Mouse (Mus musculus) T-helper 1 cell (primary cell): ENCODE results near the gene Chchd1.
"Not testable (repeated sequence)": the region's sequence is repeated elsewhere in the genome, so short reads cannot be mapped to it uniquely, and the experiment has no call there.

ENCODE experiments used
- in situ Hi-C: fragments of 300-600 bp; cut with MboI, MseI; formaldehyde crosslinking; loops from one replicate; pipeline ENCODE4 v1.15.1; 2025; ENCODE audit warnings: high pct_unique_total_duplicates

The Chchd1 gene

GRCm38 (mm10) chr14:20686576-20686975 lies 16.2 kb upstream of the Chchd1 start:
- in situ Hi-C loops: no loop called here

GRCm38 (mm10) chr14:20689009-20689408 lies 13.8 kb upstream of the Chchd1 start:
- in situ Hi-C loops: no loop called here

GRCm38 (mm10) chr14:20691772-20692171 lies 11.0 kb upstream of the Chchd1 start:
- in situ Hi-C loops: no loop called here

- in situ Hi-C loops: no loop called here
Observed at GRCm38 (mm10) chr14:20693589-20694101, 9.2 kb upstream of the Chchd1 start.

GRCm38 (mm10) chr14:20694185-20694883 lies 8.5 kb upstream of the Chchd1 start:
- in situ Hi-C loops: no loop called here

DNA sequence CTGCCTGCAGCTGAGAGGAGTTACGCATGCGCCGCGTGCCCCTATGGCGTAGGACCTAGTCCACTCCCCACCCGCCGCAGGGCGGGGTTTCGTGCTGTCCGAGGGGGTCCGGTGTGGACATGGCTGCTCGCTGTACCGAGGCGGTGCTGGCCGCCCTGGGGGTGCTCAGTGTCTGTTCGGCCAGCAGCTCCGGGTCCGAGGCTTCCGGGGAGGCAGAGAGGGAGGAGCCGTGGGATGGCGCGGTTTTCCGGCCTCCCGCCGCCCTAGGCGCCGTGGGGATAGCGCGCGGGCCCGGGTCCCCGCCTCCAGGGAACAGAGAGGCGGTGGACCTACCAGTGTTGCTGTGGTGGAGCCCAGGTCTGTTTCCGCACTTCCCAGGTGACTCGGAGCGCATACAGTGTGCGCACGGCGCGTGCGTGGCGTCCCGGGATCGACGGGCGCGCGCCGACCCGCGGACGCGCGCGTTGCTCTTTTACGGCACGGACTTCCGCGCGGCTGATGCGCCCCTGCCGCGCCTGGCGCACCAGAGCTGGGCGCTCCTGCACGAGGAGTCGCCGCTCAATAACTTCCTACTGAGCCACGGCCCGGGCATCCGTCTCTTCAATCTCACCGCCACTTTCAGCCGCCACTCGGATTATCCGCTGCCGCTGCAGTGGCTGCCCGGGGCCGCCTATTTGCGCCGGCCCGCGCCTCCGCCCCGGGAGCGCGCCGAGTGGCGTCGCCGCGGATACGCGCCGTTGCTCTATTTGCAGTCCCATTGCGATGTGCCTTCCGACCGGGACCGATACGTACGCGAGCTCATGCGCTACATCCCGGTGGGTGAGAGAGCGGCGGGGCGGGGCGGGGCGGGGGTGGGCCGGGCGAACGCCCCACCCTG lies 7.7 kb upstream of the Chchd1 start, which contains the start of gene Fut11:
Gene Fut11 (plus strand): TSS at position 85 of the 877 bp plus-strand sequence.
- in situ Hi-C loops: no loop called here

DNA sequence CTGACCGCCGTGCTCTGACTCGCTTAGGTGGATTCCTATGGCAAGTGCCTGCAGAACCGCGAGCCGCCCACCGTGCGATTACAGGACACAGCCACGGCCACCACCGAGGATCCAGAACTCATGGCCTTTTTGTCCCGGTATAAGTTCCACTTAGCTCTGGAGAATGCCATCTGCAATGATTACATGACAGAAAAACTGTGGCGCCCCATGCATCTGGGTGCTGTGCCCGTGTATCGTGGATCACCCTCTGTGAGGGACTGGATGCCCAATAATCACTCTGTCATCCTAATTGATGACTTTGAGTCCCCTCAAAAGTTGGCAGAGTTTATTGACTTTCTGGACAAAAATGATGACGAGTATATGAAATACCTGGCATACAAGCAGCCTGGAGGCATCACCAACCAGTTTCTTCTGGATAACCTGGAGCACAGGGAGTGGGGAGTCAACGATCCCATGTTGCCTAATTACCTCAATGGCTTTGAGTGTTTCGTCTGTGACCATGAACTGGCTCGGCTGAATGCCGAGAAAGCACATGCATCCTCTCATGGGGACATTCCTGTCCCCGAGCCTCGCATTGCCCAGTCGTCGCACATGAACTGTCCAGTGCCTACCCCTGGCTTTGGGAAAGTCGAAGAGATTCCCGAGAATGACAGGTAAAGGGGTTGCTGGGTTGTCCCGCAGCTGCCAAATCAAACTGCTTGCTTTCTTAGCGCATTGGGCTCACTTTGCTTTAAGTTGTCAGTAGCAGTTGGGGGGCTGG lies 6.9 kb upstream of the Chchd1 start:
- in situ Hi-C loops: no loop called here

DNA sequence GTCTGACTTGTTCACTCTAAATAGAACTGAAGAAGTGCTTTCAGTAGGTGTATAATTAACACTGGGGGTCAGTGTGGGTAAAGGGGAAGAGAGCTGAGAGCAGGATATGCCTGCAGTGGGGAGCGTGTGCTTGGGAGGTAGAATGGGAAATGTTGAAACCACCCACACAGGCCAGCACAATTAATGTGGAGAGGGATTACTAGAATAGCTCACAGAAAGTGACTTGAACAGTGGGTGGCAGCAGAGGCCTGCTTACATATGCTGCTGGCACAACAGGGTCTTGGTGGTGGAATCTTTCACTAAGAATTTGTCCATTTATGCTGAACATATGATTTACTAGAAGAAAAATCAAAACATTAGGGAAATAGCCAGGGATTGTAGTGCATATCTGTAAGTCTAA lies 5.8 kb upstream of the Chchd1 start:
- in situ Hi-C loops: no loop called here

DNA sequence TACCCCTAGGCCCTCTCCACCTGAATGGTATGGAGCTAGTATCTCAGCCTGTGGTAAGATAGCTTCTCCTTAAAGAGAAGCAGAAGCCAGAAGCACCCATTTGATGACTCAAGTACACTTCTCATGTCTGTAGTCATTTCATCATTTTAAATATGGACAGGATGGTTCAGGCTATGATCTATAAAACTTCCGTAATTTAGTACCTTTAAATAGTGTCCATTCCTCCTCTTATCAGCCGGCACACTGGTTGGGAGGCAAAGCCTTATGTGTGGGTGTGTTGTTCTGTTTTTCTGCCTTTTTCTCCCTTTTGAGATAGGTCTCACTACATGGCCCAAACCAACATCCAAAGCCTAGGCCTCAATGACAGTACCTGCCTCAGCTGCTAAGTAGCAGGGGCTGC lies 4.3 kb upstream of the Chchd1 start:
- in situ Hi-C loops: no loop called here

- in situ Hi-C loops: no loop called here
Observed at GRCm38 (mm10) chr14:20700362-20700761, 2.4 kb upstream of the Chchd1 start.

GRCm38 (mm10) chr14:20701554-20701953 lies 1.3 kb upstream of the Chchd1 start:
- in situ Hi-C loops: no loop called here

- in situ Hi-C loops: no loop called here
Observed at GRCm38 (mm10) chr14:20702096-20702740, 588 bp upstream of the Chchd1 start.

GRCm38 (mm10) chr14:20703461-20703860 lies 655 bp downstream of the Chchd1 start:
- in situ Hi-C loops: not testable (repeated sequence)

GRCm38 (mm10) chr14:20707201-20708190 lies 4.7 kb downstream of the Chchd1 start, which contains the start of gene Zswim8:
Gene Zswim8, plus strand, starts transcription at chr14:20707552.
- in situ Hi-C loops: no loop called here

GRCm38 (mm10) chr14:20708239-20708638 lies 5.4 kb downstream of the Chchd1 start:
- in situ Hi-C loops: no loop called here

- in situ Hi-C loops: no loop called here
Observed at GRCm38 (mm10) chr14:20713832-20714231, 11.0 kb downstream of the Chchd1 start.

- in situ Hi-C loops: no loop called here
Observed at GRCm38 (mm10) chr14:20718443-20718842, 15.6 kb downstream of the Chchd1 start.

- in situ Hi-C loops: no loop called here
Observed at GRCm38 (mm10) chr14:20719767-20720166, 17.0 kb downstream of the Chchd1 start.

GRCm38 (mm10) chr14:20721371-20721770 lies 18.6 kb downstream of the Chchd1 start:
- in situ Hi-C loops: no loop called here

DNA sequence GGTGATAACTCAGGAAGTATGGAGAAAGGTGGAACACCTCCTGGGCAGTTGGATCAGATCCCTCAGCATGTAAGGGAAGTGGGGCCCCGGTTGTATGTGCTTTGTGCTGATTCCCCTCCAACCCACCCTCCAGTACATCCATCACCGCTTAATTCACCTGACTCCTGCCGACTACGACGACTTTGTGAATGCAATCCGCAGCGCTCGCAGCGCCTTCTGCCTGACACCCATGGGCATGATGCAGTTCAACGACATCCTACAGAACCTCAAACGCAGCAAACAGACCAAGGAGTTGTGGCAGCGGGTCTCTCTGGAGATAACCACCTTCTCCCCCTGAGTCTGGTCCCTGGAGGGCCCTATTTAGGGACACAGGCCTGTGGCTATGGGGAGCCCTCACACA lies 20.2 kb downstream of the Chchd1 start:
- in situ Hi-C loops: no loop called here
